Mouse (Mus musculus): ENCODE measurements around the gene Gm9821.
A peak's percentile ranks its signal among the peaks of the same experiment; 100 is the strongest.

Gene Gm9821

DNA sequence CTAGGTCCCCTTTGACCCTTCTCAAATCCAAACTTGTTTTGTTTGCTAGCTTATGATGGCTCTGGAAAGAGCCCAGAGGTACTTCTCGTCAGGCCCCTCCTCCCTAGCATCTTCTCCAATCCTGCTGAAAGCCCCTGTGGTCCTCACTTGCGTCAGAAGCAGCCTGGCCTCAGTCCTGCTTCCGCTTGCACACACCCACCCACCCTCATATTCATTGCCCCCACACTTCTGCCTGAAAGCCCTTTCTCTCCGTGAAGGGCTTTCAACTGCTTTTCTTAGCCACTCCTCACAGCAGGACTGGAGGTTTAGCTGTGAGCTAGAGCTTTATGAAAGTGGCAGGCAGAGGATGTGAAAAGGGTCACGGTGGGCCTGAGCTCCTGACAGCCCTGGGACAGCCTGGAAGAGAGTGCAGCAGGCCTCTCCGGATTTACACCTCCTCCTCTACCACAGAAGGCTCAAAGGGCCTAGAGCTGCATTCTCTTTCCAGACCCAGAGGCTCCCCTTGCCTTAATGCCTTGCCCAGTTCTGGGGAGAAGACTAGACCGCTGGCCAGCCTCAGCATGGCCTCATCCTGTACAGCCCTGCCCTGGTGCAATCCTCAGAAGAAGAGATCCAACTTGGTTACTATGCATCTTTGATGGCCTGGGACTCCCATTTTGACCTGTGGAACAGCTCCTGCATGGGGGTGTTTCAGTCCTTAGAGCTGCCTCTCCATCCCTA, 28.1 kb downstream of the Gm9821 start:
- DNase-seq = no peak

DNA sequence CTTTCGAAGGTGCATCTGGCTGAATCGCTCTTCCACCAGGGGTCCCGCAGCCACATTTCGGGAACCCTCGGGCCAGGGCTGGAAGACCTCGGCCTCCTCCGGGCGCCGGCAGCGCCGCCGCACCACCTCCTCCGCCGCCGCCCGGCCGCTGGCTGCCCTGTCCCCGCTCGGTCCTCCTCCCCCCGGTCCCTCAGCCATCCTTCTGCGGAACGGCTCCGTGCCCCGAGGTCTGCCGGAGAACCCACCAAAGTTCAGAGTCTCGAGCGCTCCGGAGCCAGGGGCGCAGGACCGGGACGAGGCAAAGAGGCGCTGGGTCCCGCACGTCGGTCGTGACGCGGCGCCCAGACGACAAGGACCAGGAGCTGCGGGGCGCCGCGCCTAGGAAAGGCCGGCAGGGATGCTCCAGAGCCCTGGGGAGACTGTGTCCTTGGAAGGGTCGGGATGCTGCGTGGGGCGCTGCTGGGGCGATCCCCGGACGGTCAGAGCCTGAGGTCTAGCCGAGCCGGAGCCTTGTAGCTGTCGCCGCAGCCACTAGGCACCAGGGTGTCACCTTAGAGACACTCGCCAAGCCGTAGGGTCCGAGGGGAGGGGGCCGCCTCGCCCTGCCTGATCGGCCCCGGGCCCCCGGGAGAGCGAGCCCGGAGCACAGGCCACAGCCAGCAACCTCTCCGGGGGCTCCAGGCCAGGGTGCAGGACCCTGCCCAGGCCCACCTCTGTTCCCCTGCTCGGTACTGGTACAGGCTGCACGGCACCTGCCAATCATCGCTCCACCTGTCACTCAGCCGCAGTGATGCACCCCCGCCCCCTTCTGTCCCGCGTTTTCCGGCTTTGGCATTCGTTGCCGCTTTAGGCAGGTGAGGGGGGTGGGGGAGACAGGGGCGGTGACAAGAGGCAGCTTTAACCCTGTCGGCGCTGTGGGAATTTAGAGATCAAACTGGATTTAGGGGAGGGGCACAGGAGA, 30.4 kb downstream of the Gm9821 start, which contains the start of gene Dgkz:
Gene Dgkz (minus strand): TSS at position 284 of the 961 bp plus-strand sequence.
- no peak for DNase-seq

DNA sequence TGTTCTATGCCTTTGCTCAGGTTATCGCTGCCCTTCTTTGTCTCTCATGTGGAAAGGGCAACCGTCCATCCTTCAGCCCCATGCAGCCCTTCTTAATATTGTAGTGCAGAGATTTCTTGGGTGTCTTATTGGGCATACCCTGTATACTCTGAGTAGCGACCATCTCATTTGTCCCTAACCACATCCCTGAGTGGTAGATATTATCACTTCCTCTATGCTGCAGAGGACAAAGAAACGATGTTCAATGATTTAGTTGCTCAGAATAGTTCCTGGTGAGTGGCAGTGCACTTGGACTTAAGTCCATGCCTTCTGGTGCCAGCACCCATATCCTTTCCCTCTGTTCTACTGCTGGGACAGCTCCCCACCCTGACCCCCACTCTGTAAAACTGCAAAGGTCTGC, 32.5 kb downstream of the Gm9821 start:
- no peak for DNase-seq

DNA sequence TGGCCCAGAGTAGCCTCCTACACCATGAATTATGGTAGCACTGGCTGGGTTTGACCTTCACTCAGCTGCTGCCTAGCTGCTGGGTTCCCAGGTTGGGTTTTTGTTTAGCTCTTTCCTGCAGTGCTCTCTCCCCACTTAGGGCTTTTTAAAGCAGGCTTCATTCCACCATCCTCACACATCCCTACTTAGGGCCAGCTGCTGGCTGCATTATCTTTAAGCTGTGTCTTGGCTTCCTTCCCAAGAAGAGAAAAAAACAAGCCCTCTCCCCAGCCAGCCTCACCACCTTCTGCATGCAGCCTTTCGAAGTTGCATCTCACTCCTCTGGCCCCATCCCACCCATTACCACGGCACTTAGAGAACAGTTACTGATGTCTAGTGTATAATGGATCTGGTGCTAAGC, 33.0 kb downstream of the Gm9821 start:
- DNase-seq = no peak

DNA sequence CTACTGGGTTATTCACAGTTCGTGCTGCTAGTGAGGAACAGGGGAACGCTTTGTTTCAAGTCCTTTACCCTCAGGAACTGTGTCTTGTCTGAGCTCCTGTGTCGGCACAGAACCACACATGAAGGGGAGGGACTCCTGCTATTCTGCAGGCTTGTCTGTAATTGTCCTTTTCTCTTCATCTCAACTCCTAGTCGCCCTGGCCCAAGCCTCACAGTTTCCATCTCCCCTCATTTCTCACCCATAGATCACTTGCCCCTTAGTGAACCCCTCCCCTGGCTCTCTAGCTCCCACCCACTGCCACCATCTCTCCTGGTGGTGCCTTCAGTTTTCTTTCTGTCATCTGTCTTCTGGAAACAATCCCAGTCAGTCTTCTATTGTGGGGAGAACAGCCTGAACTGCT, 34.7 kb downstream of the Gm9821 start:
- DNase-seq = no peak

DNA sequence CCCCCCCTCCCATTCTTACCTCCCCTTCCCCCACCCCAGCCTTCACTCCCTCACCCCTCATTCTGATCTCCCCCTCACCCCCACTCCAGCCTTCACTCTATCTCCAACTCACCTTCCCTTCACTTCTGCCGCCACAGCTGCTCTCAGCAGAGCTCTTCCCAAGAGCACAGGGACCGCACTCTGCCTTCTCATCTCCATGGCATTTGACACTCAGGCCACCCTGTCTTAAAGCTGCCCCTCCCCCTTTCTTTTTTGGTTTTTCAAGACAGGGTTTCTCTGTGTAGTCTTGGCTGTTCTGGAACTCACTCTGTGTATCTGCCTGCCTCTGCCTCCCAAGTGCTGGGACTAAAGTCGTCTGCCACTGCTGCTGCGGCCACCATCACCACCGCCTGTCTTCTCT, 35.3 kb downstream of the Gm9821 start:
- DNase-seq = no peak

DNA sequence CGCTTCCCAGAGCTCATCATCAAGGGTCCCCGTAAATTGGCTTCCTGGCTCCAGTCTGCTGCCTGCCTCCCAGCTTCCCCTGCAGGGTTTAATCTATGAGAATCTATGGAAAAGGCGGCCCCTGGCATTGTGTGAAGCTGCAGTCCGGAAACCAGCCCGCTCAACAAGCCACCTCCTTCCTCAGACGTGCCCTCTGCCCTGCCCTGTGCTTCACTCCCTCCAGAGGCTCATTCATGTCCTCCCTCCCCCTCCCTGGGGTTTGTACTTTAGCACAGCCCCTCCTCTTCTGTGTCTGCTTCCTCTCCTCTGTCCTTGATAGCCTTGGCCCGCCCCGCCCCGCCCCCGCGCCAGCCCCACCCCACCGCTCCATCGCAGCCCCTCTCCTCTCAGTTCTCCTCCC, 38.9 kb downstream of the Gm9821 start:
- peak; percentile 92 for DNase-seq

DNA sequence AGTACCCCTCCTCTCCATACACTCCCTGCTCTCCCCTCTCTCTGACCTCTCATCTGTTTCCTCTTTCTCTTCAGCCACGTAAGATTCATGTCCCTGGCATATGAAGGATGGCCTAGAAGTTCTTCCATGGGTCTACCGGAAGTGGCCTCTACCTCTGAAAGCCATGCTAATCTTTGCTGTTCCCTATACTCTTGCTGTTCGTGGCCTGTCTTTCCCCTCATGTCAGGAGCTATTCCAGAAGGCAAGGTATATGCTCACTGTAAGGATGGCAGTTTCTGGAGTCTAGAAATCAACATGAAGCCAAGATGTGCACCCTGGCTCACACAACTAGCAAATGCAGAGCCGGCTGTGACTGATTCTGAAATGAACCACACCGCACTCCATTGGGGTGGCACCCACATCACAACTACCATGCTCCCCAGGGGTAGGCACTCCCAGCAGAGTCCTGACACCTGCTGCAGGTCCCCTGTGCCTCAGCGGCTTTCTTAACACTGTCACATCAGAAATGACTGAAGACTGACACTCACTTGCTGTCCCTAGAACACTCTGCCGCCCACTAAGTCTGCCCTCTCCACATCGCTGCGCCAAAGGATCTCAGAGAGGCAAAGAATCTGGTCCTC, 39.5 kb downstream of the Gm9821 start:
- no peak for DNase-seq

DNA sequence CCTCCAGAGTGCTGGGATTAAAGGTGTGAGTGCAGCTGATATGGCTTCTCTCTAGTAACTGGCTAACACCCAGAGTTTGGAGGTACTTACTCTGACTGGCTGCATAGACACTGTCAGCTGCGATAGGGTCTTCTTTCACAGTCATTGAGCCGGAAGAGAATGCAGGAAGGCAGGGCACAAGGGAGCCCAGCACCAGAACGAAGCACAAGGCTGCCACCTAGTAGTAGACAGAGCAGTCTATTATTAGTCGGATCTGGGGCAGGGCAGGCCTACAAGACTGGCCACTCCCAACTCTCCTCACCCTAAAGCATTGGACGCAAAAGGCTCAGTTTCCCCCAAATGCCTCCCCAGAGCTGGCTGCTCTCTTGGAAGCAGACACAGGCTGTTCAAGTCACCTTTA, 40.6 kb downstream of the Gm9821 start:
- peak; percentile 62 for DNase-seq

DNA sequence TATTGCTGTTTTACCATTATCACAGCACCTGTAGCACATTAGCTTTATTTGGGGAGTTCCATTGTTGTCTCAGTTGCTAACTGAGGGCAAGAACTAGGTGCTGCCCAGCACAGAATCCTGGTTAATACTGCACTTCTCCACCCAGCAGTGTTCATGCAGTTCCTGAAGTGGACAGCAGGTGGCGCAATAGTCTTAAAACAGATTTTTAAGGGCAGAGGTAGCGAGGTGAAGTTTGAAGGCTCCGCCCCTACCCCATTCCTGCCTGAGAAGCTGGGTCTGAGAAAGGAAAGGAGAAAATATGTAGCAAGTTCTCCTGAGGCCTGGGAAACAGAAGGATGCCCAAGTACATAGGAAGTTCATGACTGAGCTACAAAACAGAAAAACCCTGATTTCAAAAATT, 42.0 kb downstream of the Gm9821 start:
- DNase-seq = peak; percentile 90

DNA sequence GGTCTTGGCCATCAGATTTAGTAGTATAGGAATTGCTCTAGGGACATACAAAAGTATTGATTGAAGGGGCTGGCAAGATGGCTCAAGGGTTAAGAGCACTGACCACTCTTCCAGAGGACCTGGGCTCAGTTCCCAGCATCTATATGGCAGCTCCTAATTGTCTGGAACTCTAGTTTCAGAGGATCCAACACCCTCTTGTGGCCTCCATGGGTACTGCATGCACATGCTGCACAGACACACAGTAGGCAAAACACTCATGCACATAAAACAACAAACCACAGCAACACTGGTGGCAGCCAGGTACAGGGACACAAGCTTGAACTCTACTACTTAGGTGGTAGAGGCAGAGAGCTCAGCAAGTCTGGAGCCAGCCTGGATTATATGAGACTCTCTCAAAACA, 44.2 kb downstream of the Gm9821 start:
- no peak for DNase-seq

DNA sequence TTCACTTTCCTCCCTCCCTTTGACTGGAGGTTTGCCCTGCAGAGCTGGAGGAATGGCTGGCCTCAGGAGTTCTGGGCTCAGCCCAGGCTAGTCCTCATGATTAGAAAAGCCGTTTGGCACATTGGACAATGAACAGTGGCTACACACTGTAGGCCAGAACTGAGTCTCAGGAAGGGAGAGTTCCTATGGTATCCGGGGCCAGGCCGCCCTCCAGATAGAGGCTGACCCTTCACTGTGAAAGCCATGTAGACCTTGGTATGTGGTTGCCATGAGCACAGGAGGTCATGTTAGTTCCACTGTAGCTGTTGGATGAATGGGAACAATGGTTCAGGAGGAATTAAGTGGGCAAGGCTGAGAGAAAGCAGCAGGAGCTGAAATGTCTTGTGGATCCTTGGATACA, 47.9 kb downstream of the Gm9821 start:
- DNase-seq = no peak

DNA sequence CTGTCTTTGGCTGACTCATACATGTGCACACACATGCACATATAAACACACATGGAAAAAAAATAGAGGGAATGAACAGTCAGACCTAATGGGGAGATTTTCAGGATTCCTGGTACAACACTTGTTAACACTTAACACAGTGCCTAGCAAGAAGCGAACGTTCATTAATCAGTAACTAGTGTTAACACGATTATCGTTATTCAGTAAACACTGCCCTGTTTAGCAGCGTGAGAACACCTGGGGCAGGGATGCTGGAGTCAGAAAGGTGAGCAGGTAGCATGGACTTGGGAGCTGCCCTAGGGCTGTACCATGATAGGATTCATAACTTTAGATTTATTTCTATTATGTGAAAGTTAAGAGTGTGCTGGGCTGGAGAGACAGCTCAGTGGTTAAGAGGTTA, 50.5 kb downstream of the Gm9821 start:
- DNase-seq = no peak
